Mouse (Mus musculus) hindbrain, embryonic 15.5 days (tissue): ENCODE results near the gene Manbal. TPM values are rescaled to one million over a fixed set of nuclear protein-coding genes. Genes with fewer than 3 reads are reported as not detected.

ENCODE experiments used
- ATAC-seq: fragments of 200-750 bp; cut with Nextera tagmentation; 2 replicates; pipeline ENCODE4 v1.8.0; 2017; ENCODE audit warnings: low read depth, moderate number of reproducible peaks, moderate TSS enrichment; ENCODE audit not compliant: low FRiP score
- H3K27ac ChIP-seq: fragments of 300-500 bp; sonication (generic); replicated peaks from 2 replicates; pipeline ENCODE4 v1.5.1; 2015; ENCODE audit warnings: mild to moderate bottlenecking, inconsistent platforms
- H3K27me3 ChIP-seq: fragments of 300-500 bp; sonication (generic); 2 replicates; pipeline ENCODE4 v1.6.1; 2015; ENCODE audit warnings: control low read depth, inconsistent platforms
- H3K36me3 ChIP-seq: fragments of 300-500 bp; sonication (generic); 2 replicates; pipeline ENCODE4 v1.6.1; 2015; ENCODE audit warnings: control low read depth, inconsistent platforms
- H3K4me1 ChIP-seq: fragments of 300-500 bp; sonication (generic); replicated peaks from 2 replicates; pipeline ENCODE4 v1.6.1; 2015; ENCODE audit warnings: control low read depth, inconsistent platforms
- H3K4me2 ChIP-seq: fragments of 300-500 bp; sonication (generic); 2 replicates; pipeline ENCODE4 v1.6.1; 2015; ENCODE audit warnings: moderate library complexity, mild to moderate bottlenecking, inconsistent platforms
- H3K4me3 ChIP-seq: fragments of 300-500 bp; sonication (generic); 2 replicates; pipeline ENCODE4 v1.5.1; 2015; ENCODE audit warnings: mild to moderate bottlenecking, inconsistent platforms
- H3K9ac ChIP-seq: fragments of 300-500 bp; sonication (generic); 2 replicates; pipeline ENCODE4 v1.6.1; 2015; ENCODE audit warnings: inconsistent platforms
- H3K9me3 ChIP-seq: fragments of 300-500 bp; sonication (generic); 2 replicates; pipeline ENCODE4 v1.6.1; 2016; ENCODE audit warnings: control low read depth, inconsistent platforms
- WGBS: fragments of 180-500 bp; shearing (Covaris S2); methylation state at CpG from one replicate; pipeline ENCODE4 v1.1.7; 2015; 5-methylcytosine and 5-hydroxymethylcytosine counted together
- polyA plus RNA-seq: library from polyadenylated mRNA; unstranded; fragments of >200 nt; fragmentation: Nextera tagmentation; extraction: Ambion mirVana; gene quantifications from 2 replicates; pipeline ENCODE4 v1.2.1, GENCODE M21; 2015

Manbal gene
- polyA plus RNA-seq, 1 experiment from 2014 or later, result 114 TPM

- Histone ChIP-seq H3K4me2 (peak overlapping the region; percentile 19; the same call in 1 of the 2 replicates), H3K9ac (no peak overlapping the region), H3K4me1 (peaks cover 21% of the 10 kb centered on the region), H3K36me3 (no peaks in the 10 kb centered on the region), H3K9me3 (no peaks in the 10 kb centered on the region), H3K27ac (peak overlapping the region; percentile 46; the same call in 1 of the 2 replicates), H3K27me3 (no peaks in the 10 kb centered on the region), H3K4me3 (no peak overlapping the region)
- 0 out of 2 replicates have a peak, but pooled peaks have one; percentile 16 for ATAC-seq
- WGBS, result 5% methylated on average over 7 of the region's 7 CpGs
Observed at GRCm38 (mm10) chr2:157418609-157419071, 51.2 kb downstream of the Manbal start.

- ATAC-seq, result no peak
- H3K27ac ChIP-seq, result no peak overlapping the region
- no peak overlapping the region for H3K4me2 ChIP-seq
- H3K9ac ChIP-seq, result no peak overlapping the region
- H3K4me1 ChIP-seq, result peaks cover 23% of the 10 kb centered on the region
- H3K27me3 ChIP-seq, result no peaks in the 10 kb centered on the region
- H3K36me3 ChIP-seq, result no peaks in the 10 kb centered on the region
- no peaks in the 10 kb centered on the region for H3K9me3 ChIP-seq
- no peak overlapping the region for H3K4me3 ChIP-seq
Observed at GRCm38 (mm10) chr2:157419506-157419905, 52.1 kb downstream of the Manbal start.

GRCm38 (mm10) chr2:157420404-157420803, 53.0 kb downstream of the Manbal start:
- Histone ChIP-seq H3K27me3 (no peaks in the 10 kb centered on the region), H3K9ac (no peak overlapping the region), H3K4me3 (no peak overlapping the region), H3K4me2 (no peak overlapping the region), H3K9me3 (no peaks in the 10 kb centered on the region), H3K27ac (no peak overlapping the region), H3K36me3 (no peaks in the 10 kb centered on the region), H3K4me1 (peaks cover 31% of the 10 kb centered on the region)
- 87% methylated on average over 4 of the region's 4 CpGs for WGBS
- ATAC-seq, result no peak

- Histone ChIP-seq H3K9ac (no peak overlapping the region), H3K27me3 (no peaks in the 10 kb centered on the region), H3K36me3 (no peaks in the 10 kb centered on the region), H3K9me3 (no peaks in the 10 kb centered on the region), H3K4me1 (peaks cover 48% of the 10 kb centered on the region), H3K27ac (0 out of 2 replicates have a peak overlapping the region, but pooled peaks have one; percentile 2), H3K4me2 (no peak overlapping the region), H3K4me3 (no peak overlapping the region)
- no peak for ATAC-seq
- 73% methylated on average over 11 of the region's 11 CpGs for WGBS
Observed at GRCm38 (mm10) chr2:157422062-157422655, 54.8 kb downstream of the Manbal start.

GRCm38 (mm10) chr2:157422854-157423705, 55.7 kb downstream of the Manbal start:
- ATAC-seq, result no peak
- Histone ChIP-seq H3K4me3 (peak overlapping the region; percentile 85), H3K4me2 (peak overlapping the region; percentile 89), H3K27ac (peak overlapping the region; percentile 92), H3K36me3 (no peaks in the 10 kb centered on the region), H3K9ac (peak overlapping the region; percentile 83; the same call in 1 of the 2 replicates), H3K27me3 (no peaks in the 10 kb centered on the region), H3K4me1 (peaks cover 56% of the 10 kb centered on the region), H3K9me3 (no peaks in the 10 kb centered on the region)
- 44% methylated on average over 11 of the region's 11 CpGs for WGBS

GRCm38 (mm10) chr2:157423706-157424125, 56.3 kb downstream of the Manbal start:
- Histone ChIP-seq H3K4me3 (peak overlapping the region; percentile 85), H3K27ac (peak overlapping the region; percentile 92), H3K4me1 (peaks cover 56% of the 10 kb centered on the region), H3K9me3 (no peaks in the 10 kb centered on the region), H3K36me3 (no peaks in the 10 kb centered on the region), H3K4me2 (peak overlapping the region; percentile 89), H3K9ac (peak overlapping the region; percentile 83), H3K27me3 (no peaks in the 10 kb centered on the region)
- WGBS, result 6% methylated on average over 21 of the region's 21 CpGs
- no peak for ATAC-seq

GRCm38 (mm10) chr2:157424126-157424903, 56.9 kb downstream of the Manbal start:
- H3K9ac ChIP-seq, result peak overlapping the region; percentile 83
- H3K27me3 ChIP-seq, result no peaks in the 10 kb centered on the region
- peak overlapping the region; percentile 92 for H3K27ac ChIP-seq
- WGBS, result under 1% methylated on average over 56 of the region's 98 CpGs
- H3K4me2 ChIP-seq, result peak overlapping the region; percentile 89
- H3K36me3 ChIP-seq, result no peaks in the 10 kb centered on the region
- peak overlapping the region; percentile 85 for H3K4me3 ChIP-seq
- H3K9me3 ChIP-seq, result no peaks in the 10 kb centered on the region
- H3K4me1 ChIP-seq, result peaks cover 59% of the 10 kb centered on the region
- 0 out of 2 replicates have a peak, but pooled peaks have one; percentile 23 for ATAC-seq

- Histone ChIP-seq H3K4me2 (peak overlapping the region; percentile 89), H3K9me3 (no peaks in the 10 kb centered on the region), H3K4me1 (peaks cover 65% of the 10 kb centered on the region), H3K27ac (peak overlapping the region; percentile 92), H3K4me3 (peak overlapping the region; percentile 85), H3K9ac (peak overlapping the region; percentile 83), H3K27me3 (no peaks in the 10 kb centered on the region), H3K36me3 (no peaks in the 10 kb centered on the region)
- WGBS, result 68% methylated on average over 16 of the region's 16 CpGs
- 0 out of 2 replicates have a peak, but pooled peaks have one; percentile 33 for ATAC-seq
Observed at GRCm38 (mm10) chr2:157424904-157425642, 57.7 kb downstream of the Manbal start.

- WGBS, result 75% methylated on average over 6 of the region's 6 CpGs
- Histone ChIP-seq H3K4me2 (peak overlapping the region; percentile 89), H3K4me1 (peaks cover 66% of the 10 kb centered on the region), H3K36me3 (no peaks in the 10 kb centered on the region), H3K27me3 (no peaks in the 10 kb centered on the region), H3K9ac (no peak overlapping the region), H3K4me3 (peak overlapping the region; percentile 85), H3K27ac (peak overlapping the region; percentile 92), H3K9me3 (no peaks in the 10 kb centered on the region)
- ATAC-seq, result no peak
Observed at GRCm38 (mm10) chr2:157425643-157425988, 58.2 kb downstream of the Manbal start.

- WGBS, result 75% methylated on average over 6 of the region's 6 CpGs
Observed at GRCm38 (mm10) chr2:157426171-157426570, 58.8 kb downstream of the Manbal start.

GRCm38 (mm10) chr2:157427164-157427563, 59.8 kb downstream of the Manbal start:
- H3K9ac ChIP-seq, result no peak overlapping the region
- H3K4me2 ChIP-seq, result peak overlapping the region; percentile 89; the same call in 1 of the 2 replicates
- no peak overlapping the region for H3K4me3 ChIP-seq
- H3K36me3 ChIP-seq, result no peaks in the 10 kb centered on the region
- ATAC-seq, result no peak
- H3K9me3 ChIP-seq, result no peaks in the 10 kb centered on the region
- peaks cover 81% of the 10 kb centered on the region for H3K4me1 ChIP-seq
- H3K27me3 ChIP-seq, result no peaks in the 10 kb centered on the region
- H3K27ac ChIP-seq, result no peak overlapping the region
- 76% methylated on average over 5 of the region's 5 CpGs for WGBS

More at GRCm38 (mm10) chr2:157426171-157426570, 58.8 kb downstream of the Manbal start:
- Histone ChIP-seq H3K4me3 (no peak overlapping the region; the same call in 1 of the 2 replicates), H3K9me3 (no peaks in the 10 kb centered on the region), H3K9ac (no peak overlapping the region), H3K36me3 (no peaks in the 10 kb centered on the region), H3K27ac (peak overlapping the region; percentile 35; the same call in 1 of the 2 replicates), H3K4me2 (peak overlapping the region; percentile 89), H3K27me3 (no peaks in the 10 kb centered on the region), H3K4me1 (peaks cover 71% of the 10 kb centered on the region)
- ATAC-seq, result no peak
